Mouse (Mus musculus): ENCODE results near the gene 4933407L21Rik.

Gene 4933407L21Rik

GRCm38 (mm10) chr1:85916830-85917450, 11.3 kb upstream of the 4933407L21Rik start:
- no peak for DNase-seq

- no peak for DNase-seq
These were observed 8.7 kb upstream of the 4933407L21Rik start for GRCm38 (mm10) chr1:85919621-85920020.

- DNase-seq, result no peak
These were observed 6.6 kb upstream of the 4933407L21Rik start for GRCm38 (mm10) chr1:85921725-85922124.

- no peak for DNase-seq
These were observed 6.0 kb upstream of the 4933407L21Rik start for GRCm38 (mm10) chr1:85922127-85922864.

- no peak for DNase-seq
These were observed 5.4 kb upstream of the 4933407L21Rik start for GRCm38 (mm10) chr1:85922865-85923211.

- no peak for DNase-seq
These were observed 3.1 kb upstream of the 4933407L21Rik start for GRCm38 (mm10) chr1:85925183-85925582.

- no peak for DNase-seq
These were observed 394 bp downstream of the 4933407L21Rik start for GRCm38 (mm10) chr1:85928688-85929065.

GRCm38 (mm10) chr1:85929406-85929805, 1.1 kb downstream of the 4933407L21Rik start:
- no peak for DNase-seq

GRCm38 (mm10) chr1:85931170-85931569, 2.9 kb downstream of the 4933407L21Rik start:
- DNase-seq, result no peak

GRCm38 (mm10) chr1:85933226-85933625, 4.9 kb downstream of the 4933407L21Rik start:
- no peak for DNase-seq

GRCm38 (mm10) chr1:85933631-85934465, 5.6 kb downstream of the 4933407L21Rik start:
- no peak for DNase-seq

GRCm38 (mm10) chr1:85934560-85934959, 6.3 kb downstream of the 4933407L21Rik start:
- no peak for DNase-seq

- peak in 1 of 2 experiments; percentile 71 for DNase-seq
These were observed 7.0 kb downstream of the 4933407L21Rik start for GRCm38 (mm10) chr1:85935148-85935852.

- no peak for DNase-seq
These were observed 8.0 kb downstream of the 4933407L21Rik start for GRCm38 (mm10) chr1:85936265-85936664.

- no peak for DNase-seq
These were observed 9.0 kb downstream of the 4933407L21Rik start for GRCm38 (mm10) chr1:85937323-85937722.

GRCm38 (mm10) chr1:85942318-85942717, 14.0 kb downstream of the 4933407L21Rik start:
- DNase-seq, result no peak

GRCm38 (mm10) chr1:85949085-85949684, 20.9 kb downstream of the 4933407L21Rik start:
- no peak for DNase-seq

GRCm38 (mm10) chr1:85955150-85955549, 26.9 kb downstream of the 4933407L21Rik start:
- no peak for DNase-seq

- no peak for DNase-seq
These were observed 29.0 kb downstream of the 4933407L21Rik start for GRCm38 (mm10) chr1:85957290-85957689.

GRCm38 (mm10) chr1:85957942-85958619, 29.8 kb downstream of the 4933407L21Rik start:
- no peak for DNase-seq

- DNase-seq, result no peak
These were observed 31.0 kb downstream of the 4933407L21Rik start for GRCm38 (mm10) chr1:85959129-85959888.

All from lung, postnatal 4 days (tissue).